Mouse (Mus musculus) A20 (cell line): ENCODE measurements around the gene Atp5b.
A peak's percentile ranks its signal among the peaks of the same experiment; 100 is the strongest.

Experiments used
- DNase-seq: peaks from one replicate; pipeline ENCODE4 v3.0.0-alpha.2; 2011; ENCODE audit warnings: low read depth, low spot score

Gene Atp5b

DNA sequence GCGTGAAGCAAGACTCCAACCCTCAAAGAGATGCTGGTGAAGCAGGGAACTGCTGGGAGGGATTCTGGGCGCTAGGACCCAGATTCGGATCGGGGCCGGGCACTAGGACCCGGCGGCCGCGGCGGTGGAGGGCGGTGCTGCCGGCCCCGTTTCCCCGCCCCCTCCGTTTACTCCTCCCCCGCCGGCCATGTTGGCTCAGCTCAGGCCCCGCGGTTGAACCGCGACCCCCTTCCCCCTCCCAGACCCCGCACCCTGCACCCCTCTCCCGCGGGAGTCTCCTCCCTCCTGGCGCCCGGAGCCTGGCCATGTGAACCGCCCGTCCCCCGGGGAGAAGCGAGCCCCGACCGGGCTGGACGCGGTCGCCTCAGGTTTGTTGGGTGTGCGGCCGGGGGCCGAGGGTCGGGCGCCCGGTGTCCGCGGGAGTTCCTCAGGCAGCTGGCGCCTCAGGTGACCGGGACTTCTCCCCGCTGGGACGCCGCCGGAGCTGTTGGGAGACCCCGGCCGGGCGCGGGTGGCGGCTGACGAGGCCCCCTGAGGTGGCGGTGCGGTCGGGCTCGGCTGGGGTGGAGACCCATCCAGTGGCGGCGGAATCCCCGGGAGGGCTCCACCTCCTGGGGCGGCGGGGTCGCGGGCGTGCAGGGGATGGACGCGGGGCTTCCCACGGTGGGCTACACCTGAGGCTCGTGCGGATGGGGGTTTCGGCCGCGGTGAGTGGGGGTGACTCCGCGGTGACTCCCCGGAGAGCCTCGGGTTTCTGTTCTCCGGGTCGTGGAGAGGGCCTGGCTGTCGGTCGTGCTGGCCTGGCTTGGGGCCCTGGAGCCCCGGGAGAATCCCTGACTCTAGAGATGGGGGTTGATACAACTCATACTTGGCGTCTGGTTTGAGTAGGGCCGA is 13.9 kb downstream of the Atp5b start:
- DNase-seq: peak; percentile 90

DNA sequence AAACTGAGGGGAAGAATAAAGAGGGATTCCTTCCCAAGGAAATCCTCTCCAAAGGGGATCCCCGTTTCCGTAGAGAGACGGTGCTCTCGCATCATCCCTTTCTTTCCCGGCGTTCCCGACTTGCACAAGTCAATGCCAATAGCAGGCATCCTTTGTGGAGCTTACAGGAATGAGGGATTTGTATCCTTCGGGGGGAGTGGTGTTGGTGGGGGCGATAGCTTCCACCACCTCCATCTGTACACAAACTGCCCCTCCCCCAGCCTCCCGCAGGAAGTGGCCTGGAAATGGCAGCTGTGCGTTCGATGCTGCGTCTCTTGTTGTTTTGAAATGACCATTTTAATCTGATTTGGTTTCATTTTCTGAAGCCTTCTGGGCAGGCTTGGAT is 14.5 kb downstream of the Atp5b start:
- DNase-seq: peak; percentile 77

DNA sequence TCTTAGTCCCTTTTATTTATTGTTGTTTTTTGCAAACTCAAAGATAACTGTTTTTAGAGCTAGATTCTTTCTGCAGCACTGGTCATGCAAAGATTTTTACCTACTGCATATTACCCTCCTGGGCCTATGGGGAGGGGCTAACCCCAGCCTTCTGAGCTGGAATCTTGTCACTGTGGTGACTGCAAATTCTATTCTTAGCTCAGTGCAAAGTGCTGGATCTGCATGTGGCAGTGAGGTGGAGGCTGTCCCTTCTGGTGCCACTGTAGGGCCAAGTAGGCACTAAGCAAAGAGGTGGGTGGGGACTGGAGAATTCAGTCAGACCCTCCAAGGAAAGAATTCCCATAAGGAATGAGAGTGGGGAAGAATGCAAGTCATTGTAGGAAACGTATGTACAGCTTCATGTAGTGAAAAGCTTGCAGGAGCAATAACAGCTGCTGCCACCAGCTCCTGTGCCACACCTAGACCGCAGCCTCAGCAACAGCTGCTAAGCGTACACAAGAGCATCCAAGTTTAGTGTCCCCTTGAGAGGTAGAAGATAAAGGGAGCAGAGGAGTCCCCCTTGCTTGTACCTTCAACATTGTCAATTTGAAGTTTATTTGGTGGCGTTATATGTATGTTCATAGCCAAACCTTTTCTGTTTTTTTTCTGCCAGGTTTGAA is 27.2 kb downstream of the Atp5b start:
- no peak for DNase-seq

DNA sequence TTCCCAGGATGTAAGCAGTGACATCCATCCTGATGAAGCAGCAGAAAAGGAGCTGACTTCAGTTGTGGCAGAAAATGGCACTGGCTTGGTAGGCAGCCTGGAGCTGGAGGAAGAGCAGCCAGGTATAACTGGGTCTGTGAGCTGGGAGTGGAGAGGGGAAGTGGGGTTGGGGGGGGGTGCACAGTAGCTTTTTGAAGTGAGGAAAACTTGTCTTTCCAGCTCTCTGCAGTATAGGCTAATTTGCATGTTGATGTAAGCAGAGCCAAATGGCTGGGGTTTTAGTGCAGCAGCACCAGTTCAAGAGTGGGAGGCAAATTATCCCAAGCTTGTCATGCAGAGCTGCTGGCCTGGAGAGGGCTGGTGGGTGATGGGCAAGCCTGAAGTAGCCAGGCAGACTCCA is 28.2 kb downstream of the Atp5b start:
- no peak for DNase-seq

DNA sequence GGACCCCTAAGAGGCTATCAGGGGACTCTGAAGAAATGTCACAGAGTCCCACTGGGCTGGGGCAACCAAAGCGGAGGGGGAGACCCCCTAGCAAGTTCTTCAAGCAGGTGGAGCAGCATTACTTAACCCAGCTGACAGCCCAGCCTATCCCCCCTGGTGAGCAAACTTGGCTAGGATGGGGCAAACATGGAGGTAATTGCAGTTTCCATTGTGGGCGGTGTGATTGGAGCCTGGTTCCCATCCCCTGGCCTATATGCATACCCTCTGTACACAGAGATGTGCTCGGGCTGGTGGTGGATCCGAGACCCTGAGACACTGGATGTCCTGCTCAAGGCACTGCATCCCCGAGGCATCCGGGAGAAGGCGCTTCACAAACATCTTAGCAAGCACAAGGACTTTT is 40.8 kb downstream of the Atp5b start:
- DNase-seq: no peak

DNA sequence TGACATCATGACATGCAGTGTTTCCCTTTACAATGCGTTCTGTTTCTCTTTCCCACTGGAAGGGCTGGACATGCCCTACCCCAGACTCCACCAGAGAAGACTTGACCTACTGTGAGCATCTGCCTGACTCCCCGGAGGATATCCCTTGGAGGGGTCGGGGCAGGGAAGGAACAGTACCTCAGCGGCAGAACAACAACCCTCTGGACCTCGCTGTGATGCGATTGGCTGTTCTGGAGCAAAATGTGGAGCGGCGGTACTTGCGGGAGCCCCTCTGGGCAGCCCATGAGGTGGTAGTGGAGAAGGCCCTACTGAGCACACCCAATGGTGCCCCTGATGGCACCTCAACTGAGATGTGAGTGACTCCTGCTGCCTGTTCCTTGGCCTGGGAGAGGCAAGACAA is 41.8 kb downstream of the Atp5b start:
- no peak for DNase-seq

DNA sequence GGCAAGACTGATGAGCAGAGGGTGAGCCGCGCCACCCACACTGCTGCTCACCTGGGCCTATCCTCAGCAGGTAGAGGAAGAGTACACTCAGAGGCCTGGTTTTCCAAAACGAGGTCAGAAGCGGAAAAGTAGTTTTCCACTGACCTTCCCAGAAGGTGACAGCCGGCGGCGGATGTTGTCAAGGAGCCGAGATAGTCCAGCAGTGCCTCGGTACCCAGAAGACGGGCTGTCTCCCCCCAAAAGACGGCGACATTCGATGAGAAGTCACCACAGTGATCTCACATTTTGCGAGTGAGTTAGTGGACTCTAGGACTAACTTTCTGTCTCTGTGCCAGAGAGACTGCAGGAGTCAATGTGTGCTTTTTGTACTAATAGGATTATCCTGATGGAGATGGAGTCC is 42.9 kb downstream of the Atp5b start:
- no peak for DNase-seq

DNA sequence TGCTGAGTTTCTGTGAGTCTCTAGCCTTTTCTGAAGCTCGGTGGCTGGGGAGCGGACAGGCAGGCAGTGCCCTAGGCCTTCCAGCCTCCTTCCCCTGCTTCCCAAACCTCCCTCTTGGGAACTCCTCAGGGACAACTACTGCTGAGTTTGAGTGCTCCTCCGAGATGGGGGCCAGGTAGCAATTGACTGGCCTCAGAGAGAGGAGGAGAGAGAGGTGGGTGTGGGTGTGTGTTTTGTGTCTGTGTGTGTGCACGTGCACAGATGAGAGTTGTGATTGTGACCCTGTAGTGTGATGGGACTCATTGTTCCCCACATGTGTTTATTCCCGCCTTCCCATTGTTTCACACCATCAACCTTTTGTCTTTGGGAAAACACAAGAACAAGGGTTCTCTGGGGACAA is 44.4 kb downstream of the Atp5b start:
- DNase-seq: no peak

DNA sequence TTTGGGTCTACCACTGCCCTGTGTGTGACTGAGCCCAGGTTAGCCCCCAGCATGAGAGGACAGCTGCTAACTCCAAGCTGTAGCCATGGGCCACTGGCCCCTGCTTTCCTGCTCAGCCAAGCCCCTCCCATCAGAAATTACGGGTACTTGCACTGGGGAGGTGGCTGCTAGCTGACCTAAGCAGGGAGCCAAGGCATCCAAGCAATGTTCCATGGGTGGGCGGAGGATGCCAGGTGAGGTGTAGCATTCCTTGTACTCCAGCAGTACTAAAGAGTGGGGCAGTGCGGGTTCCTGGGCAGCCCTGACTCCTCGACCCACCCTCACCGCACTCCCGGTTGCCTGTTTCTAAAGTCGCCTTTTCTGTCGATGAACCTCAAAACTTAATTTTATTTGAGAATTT is 45.1 kb downstream of the Atp5b start:
- DNase-seq: no peak

DNA sequence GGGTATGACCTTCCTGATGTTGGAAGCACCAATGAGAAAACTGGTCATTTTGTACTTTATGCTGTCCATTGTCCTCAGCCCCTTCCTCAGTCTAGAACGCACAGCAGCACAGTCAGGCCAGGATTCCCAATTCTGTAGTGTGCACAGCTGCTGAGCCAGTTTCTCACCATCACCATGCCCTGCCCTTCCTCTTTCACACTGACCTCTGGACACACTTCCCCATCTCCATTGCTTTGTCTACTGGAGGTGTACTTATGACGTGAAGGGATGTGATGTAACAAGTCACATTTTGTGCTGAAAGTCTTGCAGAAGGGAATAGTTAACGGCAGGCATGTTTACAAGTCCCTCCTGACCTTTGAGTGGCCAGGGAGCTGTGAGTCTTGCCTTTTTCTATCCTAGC is 48.2 kb downstream of the Atp5b start:
- DNase-seq: no peak

DNA sequence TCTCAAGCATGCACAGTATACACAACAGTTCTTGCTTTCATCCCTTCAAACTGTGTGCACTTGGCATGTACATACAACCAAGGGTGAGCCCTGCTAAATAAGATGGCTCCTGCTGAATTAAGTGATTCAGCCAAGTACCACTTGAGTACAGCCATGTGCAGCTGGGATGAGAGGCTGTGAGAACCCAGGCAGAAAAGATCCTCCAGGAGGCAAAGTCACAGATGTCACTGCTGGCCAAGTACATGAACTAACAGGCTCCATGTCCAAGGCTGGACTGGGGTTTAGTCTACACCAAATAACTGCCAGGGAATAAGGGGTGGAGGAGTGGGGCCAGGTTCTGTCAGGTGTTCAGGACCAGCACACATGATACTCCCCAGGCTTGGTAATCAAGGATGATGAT is 48.7 kb downstream of the Atp5b start:
- no peak for DNase-seq

DNA sequence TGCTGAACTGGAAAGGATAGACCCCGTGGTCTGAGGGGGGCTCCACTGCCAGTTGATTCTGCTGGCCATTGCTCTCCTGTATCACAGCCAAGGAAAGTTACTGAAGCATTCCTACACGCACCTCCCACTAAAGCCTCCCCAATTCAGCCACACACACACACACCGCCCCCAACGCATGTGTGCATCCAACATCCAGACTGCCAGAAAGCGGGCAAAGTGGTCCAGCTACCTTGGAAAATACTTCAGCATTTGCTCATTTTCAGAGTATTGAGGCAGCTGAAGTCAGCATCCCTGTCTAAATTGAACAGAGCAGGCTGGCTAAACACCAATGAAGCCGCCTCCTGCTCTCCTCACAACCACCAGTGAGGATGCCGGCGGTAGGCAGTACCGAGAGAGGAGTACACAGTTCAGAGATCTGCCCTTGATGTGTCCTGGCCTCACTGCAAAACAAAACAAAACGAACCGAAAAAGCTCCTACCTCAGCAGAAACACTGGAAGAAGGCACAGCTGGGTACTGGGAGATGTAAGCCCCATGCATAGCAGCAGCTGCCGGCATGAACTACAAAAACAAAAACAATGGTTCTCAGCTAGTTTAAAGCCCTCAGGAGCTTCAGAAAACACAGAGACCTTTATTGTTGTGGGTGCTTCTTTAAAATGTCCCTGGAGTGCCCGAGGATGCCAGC is 50.7 kb downstream of the Atp5b start:
- no peak for DNase-seq

DNA sequence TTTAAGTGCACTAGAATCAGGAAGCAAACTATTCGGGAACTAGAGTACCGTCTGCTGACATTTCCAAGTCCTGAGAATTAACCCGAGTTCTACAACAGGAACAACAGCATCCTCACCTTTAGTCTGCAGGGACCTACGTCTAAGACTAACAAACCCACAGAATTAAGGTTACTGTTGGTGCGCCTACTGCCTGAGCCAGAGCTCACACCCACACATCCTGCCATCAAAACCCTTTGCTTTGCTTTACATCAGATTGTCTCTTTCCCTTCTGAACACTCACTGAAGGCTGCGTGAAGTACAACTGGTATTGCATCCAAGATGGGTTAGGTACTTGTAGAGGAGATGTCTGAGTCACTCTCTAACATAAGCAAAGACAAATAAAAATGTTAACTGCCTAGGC is 52.3 kb downstream of the Atp5b start:
- no peak for DNase-seq
